Mouse (Mus musculus) embryonic facial prominence, embryonic 10.5 days (tissue): ENCODE measurements around the gene Magi1. TPM values are rescaled to one million over a fixed set of nuclear protein-coding genes. Genes with fewer than 3 reads are reported as not detected.
A peak's percentile ranks its signal among the peaks of the same experiment; 100 is the strongest.

ENCODE experiments used
- DNase-seq: peaks from one replicate; pipeline ENCODE4 v3.0.0-alpha.2; 2017; ENCODE audit warnings: low spot score
- H3K27ac ChIP-seq: fragments of 300-500 bp; sonication (generic); replicated peaks from 2 replicates; pipeline ENCODE4 v1.5.1; 2016; ENCODE audit warnings: mild to moderate bottlenecking
- H3K27me3 ChIP-seq: fragments of 300-500 bp; sonication (generic); replicated peaks from 2 replicates; pipeline ENCODE4 v1.6.1; 2016; ENCODE audit warnings: low read depth, mild to moderate bottlenecking; ENCODE audit not compliant: poor library complexity, severe bottlenecking
- H3K36me3 ChIP-seq: fragments of 300-500 bp; sonication (generic); replicated peaks from 2 replicates; pipeline ENCODE4 v1.6.1; 2016; ENCODE audit warnings: mild to moderate bottlenecking, moderate library complexity
- H3K4me1 ChIP-seq: fragments of 300-500 bp; sonication (generic); 2 replicates; pipeline ENCODE4 v1.6.1; 2016
- H3K4me3 ChIP-seq: fragments of 300-500 bp; sonication (generic); 2 replicates; pipeline ENCODE4 v1.5.1; 2016; ENCODE audit warnings: mild to moderate bottlenecking, moderate library complexity
- H3K9me3 ChIP-seq: fragments of 300-500 bp; sonication (generic); 2 replicates; pipeline ENCODE4 v1.6.1; 2016; ENCODE audit warnings: mild to moderate bottlenecking
- WGBS: fragments of 180-500 bp; shearing (Covaris S2); methylation state at CpG from one replicate; pipeline ENCODE4 v1.1.7; 2016; 5-methylcytosine and 5-hydroxymethylcytosine counted together
- polyA plus RNA-seq: library from polyadenylated mRNA; unstranded; fragments of >200 nt; fragmentation: Nextera tagmentation; extraction: Ambion mirVana; gene quantifications from 2 replicates; pipeline ENCODE4 v1.2.1, GENCODE M21; 2016

Gene Magi1
- polyA plus RNA-seq = 16.1 and 16.2 TPM in 2 replicates

DNA sequence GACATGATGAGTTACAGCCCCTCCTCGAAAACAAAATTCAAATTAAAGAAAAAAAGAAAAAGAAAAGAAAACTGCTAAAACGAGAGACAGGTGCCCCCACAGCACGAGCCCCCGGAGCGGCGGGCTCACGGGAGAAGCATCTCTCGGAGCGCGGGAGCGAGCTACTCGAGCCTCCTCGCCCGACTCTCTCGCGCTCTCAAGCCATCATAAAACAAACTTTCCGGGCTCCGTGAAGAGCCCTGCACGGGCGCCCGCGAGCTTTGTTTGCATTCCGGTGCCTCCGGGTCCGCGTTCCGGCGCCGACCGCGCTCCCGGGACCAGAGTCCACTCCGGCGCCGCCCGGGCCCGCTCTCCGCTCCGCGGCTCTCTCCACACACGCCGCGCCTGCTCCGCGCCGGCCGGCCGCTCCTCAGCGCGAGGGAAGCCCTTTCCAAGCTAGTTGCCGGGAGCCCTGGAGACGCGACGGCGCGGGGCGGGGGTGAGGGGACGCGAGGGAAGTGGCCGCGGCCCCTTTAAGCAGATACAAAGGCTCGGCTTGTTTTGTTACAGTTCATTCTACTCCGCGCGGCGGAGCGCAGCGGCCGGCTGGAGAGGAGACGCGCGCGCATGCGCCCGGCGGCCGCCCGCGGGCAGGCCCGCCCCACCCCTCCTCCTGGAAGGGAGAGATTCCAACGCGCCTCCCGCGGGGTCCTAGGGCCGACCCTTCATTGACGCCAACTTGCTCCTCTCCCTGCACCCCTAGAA lies at the start of gene Magi1:
TSS of gene Magi1 (minus strand) at position 600 of the 744 bp plus-strand sequence.
- H3K27ac ChIP-seq = peak within 1 kb of the TSS; percentile 98
- peak; percentile 99 for DNase-seq
- H3K27me3 ChIP-seq = no peaks in the 10 kb centered on the region
- WGBS = under 1% methylated on average over 86 of the region's 86 CpGs
- peaks cover 40% of the 10 kb centered on the region for H3K4me1 ChIP-seq
- H3K4me3 ChIP-seq = peak within 1 kb of the TSS; percentile 85
- peaks cover 7% of the 10 kb centered on the region; the same call in 1 of the 2 replicates for H3K9me3 ChIP-seq
- peaks cover 3% of the 10 kb centered on the region; the same call in 1 of the 2 replicates for H3K36me3 ChIP-seq

DNA sequence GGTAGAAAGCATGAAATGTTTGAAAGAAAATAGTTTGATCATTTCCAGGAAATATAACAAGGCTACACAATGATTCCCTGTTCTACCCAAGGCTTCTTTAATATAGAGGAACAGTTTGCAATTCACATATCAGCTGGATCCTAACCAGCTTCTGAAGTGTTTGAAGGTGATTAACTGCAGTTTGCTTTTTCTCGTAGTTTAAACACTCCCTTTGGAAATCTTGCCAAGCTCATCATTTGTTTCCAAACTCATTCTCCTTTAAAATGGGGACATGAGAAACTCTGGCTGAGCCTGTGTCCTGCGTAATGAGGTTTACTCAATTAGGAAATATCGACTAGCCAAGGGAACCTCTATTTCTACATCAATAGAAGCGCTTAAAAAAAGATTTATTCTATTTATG lies 43.4 kb upstream of the Magi1 start:
- 89% methylated on average over 4 of the region's 4 CpGs for WGBS
- Histone ChIP-seq H3K27me3 (no peaks in the 10 kb centered on the region), H3K9me3 (no peaks in the 10 kb centered on the region), H3K36me3 (no peaks in the 10 kb centered on the region), H3K4me1 (no peaks in the 10 kb centered on the region), H3K27ac (no peak overlapping the region), H3K4me3 (no peak overlapping the region)
- no peak for DNase-seq

DNA sequence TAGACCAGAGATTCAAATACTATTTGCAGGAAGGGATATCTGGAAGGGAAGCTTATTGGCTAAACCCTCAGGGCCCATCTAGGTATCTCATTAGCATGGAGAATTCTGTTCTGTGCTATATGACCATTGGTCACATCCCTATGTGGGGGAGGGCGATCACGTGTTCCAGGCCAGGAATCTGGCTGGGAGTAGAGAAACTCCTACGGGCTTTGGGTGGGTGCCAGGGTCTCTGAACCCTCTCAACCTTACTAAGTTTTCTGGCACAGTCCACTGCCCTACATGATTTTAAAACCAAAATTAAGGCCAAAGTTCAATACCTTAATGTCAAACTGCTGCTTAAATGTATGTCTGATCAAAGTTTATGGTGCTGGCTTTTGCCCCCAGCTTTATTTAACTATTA lies 33.2 kb upstream of the Magi1 start:
- WGBS = 92% methylated on average over 3 of the region's 3 CpGs
- DNase-seq = no peak
- Histone ChIP-seq H3K27ac (no peak overlapping the region), H3K27me3 (no peaks in the 10 kb centered on the region), H3K9me3 (no peaks in the 10 kb centered on the region), H3K36me3 (no peaks in the 10 kb centered on the region), H3K4me1 (peaks cover 9% of the 10 kb centered on the region; the same call in 1 of the 2 replicates), H3K4me3 (no peak overlapping the region)

DNA sequence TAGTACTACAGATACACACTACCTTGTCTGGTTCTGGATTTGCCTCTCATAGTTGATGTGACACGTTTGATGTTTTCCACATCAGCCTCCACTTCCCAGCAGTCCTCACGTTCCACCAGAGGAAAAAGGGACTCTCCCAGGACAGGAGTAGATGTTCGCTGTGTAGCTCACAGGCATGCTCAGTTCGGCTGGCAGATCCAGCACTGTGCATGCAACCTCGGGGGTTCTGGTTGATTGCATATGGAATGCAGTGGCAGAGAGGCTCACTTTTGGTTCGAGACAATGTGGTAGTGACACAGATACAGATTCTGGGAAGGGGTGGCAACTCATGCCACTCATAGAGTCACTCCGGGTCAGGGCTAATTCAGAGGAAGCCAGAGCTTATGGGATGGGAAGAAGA lies 28.6 kb upstream of the Magi1 start:
- DNase-seq = no peak
- WGBS = 71% methylated on average over 7 of the region's 7 CpGs
- H3K36me3 ChIP-seq = no peaks in the 10 kb centered on the region
- H3K9me3 ChIP-seq = no peaks in the 10 kb centered on the region
- H3K27me3 ChIP-seq = no peaks in the 10 kb centered on the region
- H3K27ac ChIP-seq = no peak overlapping the region
- no peak overlapping the region for H3K4me3 ChIP-seq
- H3K4me1 ChIP-seq = peaks cover 14% of the 10 kb centered on the region

DNA sequence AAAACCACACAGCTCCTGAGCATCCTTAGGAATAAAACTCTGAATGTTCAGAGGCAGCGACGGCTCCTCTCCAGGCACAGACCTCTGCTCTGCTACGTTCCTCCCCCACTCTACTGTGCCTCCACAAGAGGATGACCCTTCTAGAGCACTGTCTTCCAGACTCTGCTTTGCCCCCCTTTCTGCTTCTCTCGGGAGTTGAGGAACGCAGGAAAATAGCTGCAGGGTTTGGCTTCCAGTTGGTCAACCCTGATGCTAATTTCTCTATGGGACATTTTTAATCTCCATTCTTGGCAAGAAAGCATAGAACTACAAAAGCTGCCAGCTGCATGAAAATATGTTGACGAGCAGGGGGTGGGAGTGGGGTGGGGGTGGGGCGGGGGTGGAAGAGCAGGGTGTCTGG lies 24.8 kb upstream of the Magi1 start:
- Histone ChIP-seq H3K36me3 (no peaks in the 10 kb centered on the region), H3K27ac (peak overlapping the region; percentile 30; the same call in 1 of the 2 replicates), H3K4me1 (peaks cover 20% of the 10 kb centered on the region), H3K9me3 (no peaks in the 10 kb centered on the region; the same call in 1 of the 2 replicates), H3K4me3 (no peak overlapping the region), H3K27me3 (no peaks in the 10 kb centered on the region)
- WGBS = 45% methylated on average over 7 of the region's 7 CpGs
- DNase-seq = no peak

DNA sequence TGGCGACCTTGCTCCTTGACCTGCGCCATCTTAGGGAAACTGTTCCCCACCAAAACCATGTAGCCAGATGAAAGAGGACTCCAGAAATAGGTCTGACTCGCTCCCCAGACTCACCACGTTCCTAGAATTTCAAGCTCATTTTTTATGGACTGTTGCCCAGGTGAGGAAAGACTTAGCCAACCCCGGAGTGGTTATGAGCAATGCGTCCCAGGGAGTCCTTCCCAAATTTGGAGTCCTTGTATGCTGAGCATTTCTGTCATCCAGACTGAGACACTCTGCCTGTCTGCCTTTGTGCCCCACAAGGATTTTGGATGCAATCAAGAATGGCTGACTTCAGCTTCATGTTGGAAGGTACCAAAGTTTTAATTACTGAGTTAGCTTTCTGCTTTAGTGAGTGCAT lies 19.8 kb upstream of the Magi1 start:
- no peak overlapping the region for H3K4me3 ChIP-seq
- no peaks in the 10 kb centered on the region for H3K27me3 ChIP-seq
- no peak overlapping the region for H3K27ac ChIP-seq
- H3K36me3 ChIP-seq = no peaks in the 10 kb centered on the region
- WGBS = 80% methylated on average over 6 of the region's 6 CpGs
- peaks cover 24% of the 10 kb centered on the region for H3K4me1 ChIP-seq
- no peak for DNase-seq
- H3K9me3 ChIP-seq = no peaks in the 10 kb centered on the region; the same call in 1 of the 2 replicates

DNA sequence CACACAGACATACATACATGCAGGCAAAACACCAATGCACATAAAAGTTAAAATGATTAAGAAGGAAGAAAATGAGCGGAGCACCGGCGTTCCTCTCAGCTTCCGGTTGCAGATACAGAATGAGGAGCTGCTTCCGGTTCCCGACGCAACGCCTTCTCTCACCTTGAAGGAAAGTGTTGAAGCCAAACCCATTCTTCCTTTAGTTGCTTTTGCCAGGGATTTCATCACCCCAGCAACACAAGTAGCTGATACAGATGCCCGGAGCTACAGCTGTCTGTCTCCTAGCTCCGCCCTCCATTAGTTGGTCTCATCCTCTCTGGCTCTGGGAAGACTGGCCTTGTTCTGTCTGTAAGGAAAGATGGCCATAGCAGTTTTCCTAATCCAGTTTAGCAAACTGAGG lies 18.1 kb upstream of the Magi1 start:
- no peaks in the 10 kb centered on the region for H3K36me3 ChIP-seq
- H3K9me3 ChIP-seq = no peaks in the 10 kb centered on the region; the same call in 1 of the 2 replicates
- DNase-seq = no peak
- 91% methylated on average over 10 of the region's 10 CpGs for WGBS
- H3K27ac ChIP-seq = no peak overlapping the region
- peaks cover 21% of the 10 kb centered on the region for H3K4me1 ChIP-seq
- H3K27me3 ChIP-seq = no peaks in the 10 kb centered on the region
- no peak overlapping the region for H3K4me3 ChIP-seq

DNA sequence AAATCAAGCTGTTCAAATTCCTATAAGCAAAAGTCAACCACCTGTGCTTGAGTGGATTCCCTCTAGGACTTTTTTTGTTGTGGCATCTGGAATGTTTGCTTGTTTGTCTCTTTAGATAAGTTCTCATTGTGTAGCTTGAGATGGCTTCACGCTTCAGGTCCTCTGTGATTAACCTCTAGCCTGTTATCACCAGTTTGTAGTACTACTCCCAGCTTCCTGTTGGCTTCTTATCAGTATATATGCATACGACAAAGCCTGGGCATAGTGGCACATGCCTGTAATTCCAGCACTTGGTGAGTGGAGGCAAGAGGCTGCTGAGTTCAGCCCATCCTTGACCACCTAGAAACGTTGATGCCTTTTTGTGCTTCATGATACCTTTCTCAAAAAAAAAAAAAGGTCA lies 16.8 kb upstream of the Magi1 start:
- Histone ChIP-seq H3K4me1 (peaks cover 21% of the 10 kb centered on the region), H3K27ac (no peak overlapping the region), H3K27me3 (no peaks in the 10 kb centered on the region), H3K9me3 (no peaks in the 10 kb centered on the region), H3K4me3 (no peak overlapping the region), H3K36me3 (no peaks in the 10 kb centered on the region)
- WGBS = 75% methylated on average over 3 of the region's 3 CpGs
- no peak for DNase-seq

DNA sequence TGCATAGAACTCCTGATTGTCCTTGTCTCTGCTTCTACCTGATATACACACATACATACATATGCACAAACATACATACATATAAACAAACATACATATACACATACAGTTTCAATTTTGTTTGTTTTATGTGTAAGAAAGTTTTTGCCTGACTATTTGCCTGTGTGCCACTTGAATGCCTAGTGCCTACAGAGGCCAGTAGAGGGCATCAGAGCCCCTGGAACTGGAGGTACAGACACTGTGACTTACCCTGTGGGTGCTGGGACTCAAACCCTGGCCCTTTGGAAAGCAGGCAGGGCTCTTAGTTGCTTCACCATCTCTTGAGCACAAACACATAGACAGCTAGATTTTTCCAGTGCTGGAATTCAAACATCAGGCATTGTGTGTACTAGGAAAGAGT lies 3.7 kb upstream of the Magi1 start:
- no peak overlapping the region for H3K4me3 ChIP-seq
- peaks cover 20% of the 10 kb centered on the region for H3K4me1 ChIP-seq
- peaks cover 5% of the 10 kb centered on the region; the same call in 1 of the 2 replicates for H3K36me3 ChIP-seq
- peaks cover 10% of the 10 kb centered on the region; the same call in 1 of the 2 replicates for H3K9me3 ChIP-seq
- no peak overlapping the region for H3K27ac ChIP-seq
- DNase-seq = no peak
- H3K27me3 ChIP-seq = no peaks in the 10 kb centered on the region

DNA sequence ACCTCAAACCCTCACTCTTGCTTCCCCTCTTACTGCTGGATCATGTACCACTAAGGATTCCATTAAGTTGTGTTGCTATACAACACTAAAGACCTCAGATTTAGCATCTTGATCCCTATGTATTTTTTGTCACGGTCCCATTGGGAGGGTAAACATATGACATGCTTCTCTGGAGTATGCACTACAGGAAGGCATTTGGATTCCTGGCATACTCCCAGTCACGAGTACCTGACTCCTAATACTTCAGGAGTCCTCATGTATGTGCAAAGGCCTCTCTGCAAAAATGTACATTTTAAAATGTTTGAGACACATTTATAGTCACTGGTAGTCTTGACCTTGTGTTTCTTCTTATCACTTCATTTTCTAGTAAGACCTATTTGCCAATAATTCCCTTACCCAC lies 2.8 kb upstream of the Magi1 start:
- 80% methylated on average over 2 of the region's 2 CpGs for whole genome bisulfite sequencing
- Histone ChIP-seq H3K36me3 (peaks cover 5% of the 10 kb centered on the region; the same call in 1 of the 2 replicates), H3K27ac (no peak overlapping the region), H3K9me3 (peaks cover 10% of the 10 kb centered on the region; the same call in 1 of the 2 replicates), H3K27me3 (no peaks in the 10 kb centered on the region), H3K4me3 (no peak overlapping the region), H3K4me1 (peaks cover 28% of the 10 kb centered on the region)
- DNase-seq = no peak

DNA sequence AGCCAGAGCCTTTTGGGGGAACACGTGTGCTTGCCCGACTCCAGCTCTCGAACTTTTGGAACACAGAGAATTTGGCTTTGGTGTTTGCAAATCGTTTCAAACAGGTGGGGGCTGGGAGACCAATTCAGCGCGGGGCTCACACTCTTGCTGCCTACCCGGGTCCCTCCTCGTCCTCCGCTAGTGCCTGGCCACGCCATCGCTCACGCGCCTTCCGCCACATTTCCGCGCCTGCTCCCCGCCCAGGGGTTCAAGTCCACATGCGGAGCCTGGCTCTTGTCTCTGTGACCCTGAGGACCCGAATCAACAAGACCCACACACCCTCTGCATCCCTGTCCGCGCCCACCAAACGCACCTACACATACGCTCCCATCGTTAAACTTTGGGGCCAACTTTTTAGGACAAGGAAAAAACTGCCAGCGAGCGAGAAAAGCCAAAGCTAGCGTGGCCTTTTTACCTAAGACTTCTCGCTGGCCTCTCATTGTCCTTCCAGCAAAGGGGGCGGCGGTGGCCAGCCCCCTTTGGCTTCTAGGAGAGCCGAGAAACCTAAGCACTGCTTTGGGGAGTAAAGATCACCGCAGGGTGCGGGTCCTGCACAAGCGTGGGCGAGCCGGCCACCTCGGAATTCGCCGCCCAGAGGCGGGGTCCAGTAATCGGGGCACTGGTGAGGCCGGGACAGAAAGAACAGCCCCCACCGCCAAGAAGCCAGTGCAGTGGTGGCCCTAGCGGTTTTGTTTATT lies 540 bp upstream of the Magi1 start:
- H3K9me3 ChIP-seq = peaks cover 10% of the 10 kb centered on the region; the same call in 1 of the 2 replicates
- WGBS = under 1% methylated on average over 44 of the region's 44 CpGs
- DNase-seq = peak; percentile 72

DNA sequence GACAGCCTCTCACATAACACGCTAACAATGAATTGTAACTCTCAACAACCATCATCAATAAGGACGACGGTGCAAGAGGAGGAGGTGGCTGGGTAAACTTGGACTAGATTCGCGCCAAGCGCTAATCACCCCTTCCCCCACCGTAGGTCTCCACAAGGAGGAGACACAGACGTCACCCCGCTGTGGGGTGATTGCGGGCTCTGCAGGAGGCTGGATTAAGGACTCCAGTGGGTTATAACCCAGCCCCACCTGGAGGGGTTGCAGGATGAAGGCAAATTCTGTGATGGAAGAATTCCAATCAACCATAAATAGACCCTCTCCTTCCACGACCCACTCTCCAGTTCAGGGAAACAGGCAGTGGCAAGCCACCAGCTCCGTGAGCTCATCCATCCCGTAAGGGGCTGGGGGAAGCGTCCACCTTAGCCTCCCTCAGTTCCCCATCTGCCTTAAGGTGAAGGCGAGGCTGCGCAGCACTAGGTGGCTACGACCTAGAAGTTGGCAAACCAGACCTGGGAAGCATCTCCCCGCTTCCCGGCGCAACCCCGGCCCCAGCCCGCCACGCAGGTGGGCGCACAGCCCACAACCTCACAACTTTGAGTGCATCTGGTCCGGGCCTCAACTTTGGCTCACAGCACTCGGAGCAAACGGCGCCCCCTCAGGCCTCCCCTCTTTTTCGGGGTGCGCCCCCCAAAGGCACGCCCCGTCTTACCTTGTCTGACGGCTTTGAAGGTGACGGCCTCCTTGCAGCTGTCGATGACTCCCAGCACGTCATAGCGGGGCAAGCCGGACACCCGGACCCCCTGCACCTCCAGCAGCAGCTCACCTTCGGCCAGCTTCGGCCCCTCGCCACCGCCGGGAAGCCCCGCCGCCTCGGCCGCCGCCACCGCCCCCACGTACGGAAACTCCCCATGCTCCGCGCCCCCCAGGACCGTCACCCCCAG lies 1.1 kb downstream of the Magi1 start:
- peak overlapping the region; percentile 85 for H3K4me3 ChIP-seq
- 0 out of 2 replicates have a peak, but pooled peaks cover 2% of the 10 kb centered on the region for H3K9me3 ChIP-seq
- H3K4me1 ChIP-seq = peaks cover 41% of the 10 kb centered on the region
- H3K36me3 ChIP-seq = no peaks in the 10 kb centered on the region
- under 1% methylated on average over 55 of the region's 55 CpGs for WGBS
- H3K27me3 ChIP-seq = no peaks in the 10 kb centered on the region
- DNase-seq = peak; percentile 71
- peak overlapping the region; percentile 98 for H3K27ac ChIP-seq

More for the DNA sequence above, 540 bp upstream of the Magi1 start:
- H3K27me3 ChIP-seq = no peaks in the 10 kb centered on the region
- peaks cover 5% of the 10 kb centered on the region; the same call in 1 of the 2 replicates for H3K36me3 ChIP-seq
- peak overlapping the region; percentile 85 for H3K4me3 ChIP-seq
- peak overlapping the region; percentile 98 for H3K27ac ChIP-seq
- H3K4me1 ChIP-seq = peaks cover 37% of the 10 kb centered on the region
